Comparison of ENCODE assay signal across 16 mouse cellular contexts in genomic region chr4:109610222-109610621, GRCm38 (mm10).
"Had no signal": no experiment of that assay in that cellular context is flagged by ENCODE, and none has a peak within 500 bp of the region (broad histone marks: within the 10 kb centered on the region; RNA-seq: fewer than 3 reads in every experiment).

No protein-coding gene starts in this region.

- H3K4me3 ChIP-seq: limb, embryonic 12.5 days; limb, embryonic 15.5 days; liver, embryonic 13.5 days; lung, embryonic 15.5 days; midbrain, embryonic 10.5 days; midbrain, embryonic 13.5 days had no signal

- H3K36me3 ChIP-seq: limb, embryonic 12.5 days; limb, embryonic 15.5 days; liver, embryonic 13.5 days; lung, embryonic 15.5 days; midbrain, embryonic 10.5 days; midbrain, embryonic 13.5 days had no signal

- H3K27ac ChIP-seq: kidney, postnatal 0 days; limb, embryonic 12.5 days; limb, embryonic 15.5 days; liver, embryonic 13.5 days; lung, embryonic 15.5 days; midbrain, embryonic 10.5 days; midbrain, embryonic 13.5 days; stomach, postnatal 0 days had no signal

- H3K27me3 ChIP-seq: limb, embryonic 12.5 days; limb, embryonic 15.5 days; liver, embryonic 13.5 days; lung, embryonic 15.5 days; midbrain, embryonic 13.5 days had no signal

- H3K4me1 ChIP-seq: limb, embryonic 12.5 days; limb, embryonic 15.5 days; liver, embryonic 13.5 days; lung, embryonic 15.5 days; midbrain, embryonic 10.5 days; midbrain, embryonic 13.5 days had no signal

- DNase-seq: kidney, adult 18-20 months; kidney, adult 9 months; kidney, postnatal 25 days; layer of hippocampus, postnatal 36 days; left cerebral cortex, postnatal 4 days; liver, embryonic 13.5 days; thymus, adult 2 months; thymus, postnatal 14 days; thymus, postnatal 4 days had no signal

- H3K9me3 ChIP-seq: limb, embryonic 12.5 days; limb, embryonic 15.5 days; liver, embryonic 13.5 days; lung, embryonic 15.5 days; midbrain, embryonic 10.5 days; midbrain, embryonic 13.5 days had no signal
